Mouse (Mus musculus): ENCODE data around the gene Zdhhc19. TPM values are rescaled to one million over a fixed set of nuclear protein-coding genes. Genes with fewer than 3 reads are reported as not detected.

Gene Zdhhc19
- total and polyA plus RNA-seq, 3 experiments: not detected

DNA sequence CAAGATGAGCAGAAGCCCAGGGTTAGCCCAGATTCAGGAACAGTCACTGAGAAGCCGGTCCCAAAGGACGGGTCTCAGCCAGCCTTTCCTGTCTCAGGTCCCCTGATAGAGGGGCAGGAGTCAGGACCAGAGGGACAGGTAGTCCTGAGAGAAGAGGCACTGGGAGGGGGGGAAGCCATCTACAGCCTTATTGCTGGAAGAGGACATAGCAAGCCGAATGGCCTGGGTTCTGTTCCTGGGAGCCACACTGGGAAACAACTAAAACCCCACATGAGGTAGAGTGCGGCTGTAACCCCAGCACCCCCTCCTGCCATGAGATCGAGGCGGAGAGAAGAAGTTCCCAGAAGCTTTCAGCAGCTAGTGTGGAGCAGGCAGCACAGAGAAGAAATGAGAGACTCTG lies 17.9 kb downstream of the Zdhhc19 start:
- DNase-seq: no peak

DNA sequence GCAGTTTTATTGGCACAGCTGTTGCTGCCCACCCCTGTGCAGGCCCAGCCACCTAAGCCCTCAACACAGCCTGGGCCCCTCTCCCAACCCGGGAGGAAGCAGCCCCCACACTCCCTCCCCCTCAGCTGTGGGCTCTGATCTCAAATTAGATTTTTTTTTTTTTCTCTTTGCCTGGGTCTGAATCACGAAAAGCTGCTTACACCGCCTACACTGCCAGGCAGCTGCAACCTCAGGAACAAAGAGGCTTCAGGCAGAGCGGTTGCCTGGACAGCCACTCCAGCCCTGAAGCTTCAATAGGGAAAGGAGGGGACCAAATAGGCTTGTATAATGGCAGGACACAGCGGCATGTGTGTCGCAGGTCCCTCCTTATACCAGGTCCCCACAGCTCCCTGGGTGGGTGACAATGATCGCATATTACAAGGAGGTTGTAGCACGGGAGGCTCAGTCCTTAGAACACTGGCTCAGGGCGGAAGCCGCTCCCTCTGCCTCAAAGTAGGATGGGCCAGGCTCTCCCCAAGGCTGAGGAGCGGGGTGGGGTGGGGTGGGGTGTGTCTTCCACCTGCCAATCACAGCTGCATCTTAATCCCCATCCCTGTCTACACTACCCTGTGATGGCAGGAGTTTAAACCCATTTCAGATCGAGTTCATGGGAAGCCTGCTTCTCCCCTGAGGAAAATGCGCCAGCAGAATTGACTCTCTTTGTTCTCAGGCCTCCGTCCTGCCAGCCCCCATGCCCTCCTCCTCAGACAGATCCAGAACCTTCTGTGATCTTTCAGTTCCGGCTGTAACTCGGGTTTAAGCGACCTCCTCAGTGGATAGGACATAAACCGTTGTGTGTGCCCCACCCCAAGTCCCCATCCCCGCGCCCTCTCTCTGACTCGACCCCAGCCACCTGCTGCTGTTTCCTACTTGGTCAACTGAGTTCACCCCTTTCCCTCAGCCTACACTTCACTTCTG lies 20.2 kb downstream of the Zdhhc19 start:
- no peak for DNase-seq

DNA sequence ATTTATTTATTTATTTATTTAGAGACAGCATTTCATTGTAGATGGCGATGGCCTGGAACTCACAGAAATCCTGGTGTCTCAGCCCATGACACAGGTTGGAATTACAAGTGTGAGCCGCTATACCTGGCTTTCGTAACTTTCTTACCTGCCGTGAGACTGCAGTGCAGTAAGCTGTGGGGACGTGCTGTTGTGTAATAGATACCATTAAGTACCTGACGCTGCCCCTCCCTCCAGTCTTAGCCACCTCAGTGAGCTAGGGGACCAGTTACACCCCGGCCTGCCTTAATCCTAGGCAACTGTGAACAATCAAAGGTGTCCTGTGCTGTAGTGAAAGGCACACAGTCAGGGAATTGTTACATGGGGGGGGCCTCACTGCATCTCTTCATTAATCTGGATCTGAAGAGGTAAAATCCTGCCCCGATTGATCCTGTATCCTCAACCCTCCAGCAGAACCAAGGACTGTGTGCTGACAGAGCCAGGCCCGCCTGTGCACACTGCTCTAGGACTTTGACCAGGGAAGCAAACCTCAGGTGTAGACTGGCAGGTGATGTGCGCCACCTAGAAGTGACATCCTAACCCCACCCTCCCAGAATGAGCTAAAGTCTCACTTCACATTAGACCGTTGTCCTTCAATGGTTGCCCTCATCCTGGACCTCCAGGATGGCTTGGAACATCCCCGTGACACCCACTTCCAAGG lies 21.9 kb downstream of the Zdhhc19 start:
- DNase-seq: no peak

DNA sequence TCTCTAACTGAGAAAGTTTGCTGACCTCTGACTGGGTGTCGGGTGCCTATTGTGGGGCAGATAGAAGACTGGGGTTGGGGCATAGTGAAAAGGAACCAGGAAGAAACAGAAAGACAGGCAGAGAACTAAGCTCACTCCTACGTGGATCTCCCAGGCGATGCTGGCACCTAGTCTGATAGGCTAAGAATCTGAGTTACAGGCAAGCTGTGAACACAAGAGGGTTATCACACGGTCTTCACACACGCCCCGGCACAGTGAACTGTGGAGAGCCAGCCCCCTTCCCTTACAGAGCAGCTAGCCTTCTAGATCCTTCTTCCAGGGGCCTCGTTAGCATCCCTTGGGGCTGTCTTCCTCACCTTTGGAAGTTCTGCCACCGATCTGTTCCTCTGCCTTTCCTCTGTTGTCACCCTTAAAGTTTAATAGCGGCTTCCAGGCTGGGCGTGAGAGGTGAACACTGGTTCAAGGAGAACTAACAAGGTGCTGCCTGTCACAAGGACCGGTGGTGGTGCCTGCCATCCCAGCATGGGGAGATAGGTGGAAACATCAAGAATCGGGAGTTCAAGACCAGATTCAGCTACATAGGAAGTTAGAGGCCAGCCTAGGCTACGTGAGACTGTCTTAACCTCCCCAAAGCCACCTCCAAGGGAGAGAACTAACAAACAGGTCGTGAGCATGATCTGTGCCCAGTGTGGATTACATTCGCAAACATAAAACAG lies 23.7 kb downstream of the Zdhhc19 start:
- no peak for DNase-seq

DNA sequence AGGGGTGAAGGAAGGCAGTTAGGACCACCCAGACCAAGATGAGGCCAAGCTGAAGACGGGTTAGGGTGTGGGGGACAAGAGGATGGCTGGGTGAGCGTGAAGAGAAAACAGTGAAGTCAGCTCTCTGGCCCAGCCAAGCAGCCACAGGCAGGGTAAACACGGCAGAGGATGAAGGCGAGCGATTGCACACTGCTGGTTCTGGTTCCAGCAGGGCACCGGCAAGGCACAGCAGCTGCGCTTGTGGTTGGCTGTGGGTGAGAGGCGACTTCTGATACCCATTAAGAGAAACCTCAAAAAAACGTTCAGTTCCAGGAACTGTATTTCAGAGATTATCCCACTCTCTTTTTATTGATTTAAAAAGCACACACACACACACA lies 24.3 kb downstream of the Zdhhc19 start:
- DNase-seq: no peak

DNA sequence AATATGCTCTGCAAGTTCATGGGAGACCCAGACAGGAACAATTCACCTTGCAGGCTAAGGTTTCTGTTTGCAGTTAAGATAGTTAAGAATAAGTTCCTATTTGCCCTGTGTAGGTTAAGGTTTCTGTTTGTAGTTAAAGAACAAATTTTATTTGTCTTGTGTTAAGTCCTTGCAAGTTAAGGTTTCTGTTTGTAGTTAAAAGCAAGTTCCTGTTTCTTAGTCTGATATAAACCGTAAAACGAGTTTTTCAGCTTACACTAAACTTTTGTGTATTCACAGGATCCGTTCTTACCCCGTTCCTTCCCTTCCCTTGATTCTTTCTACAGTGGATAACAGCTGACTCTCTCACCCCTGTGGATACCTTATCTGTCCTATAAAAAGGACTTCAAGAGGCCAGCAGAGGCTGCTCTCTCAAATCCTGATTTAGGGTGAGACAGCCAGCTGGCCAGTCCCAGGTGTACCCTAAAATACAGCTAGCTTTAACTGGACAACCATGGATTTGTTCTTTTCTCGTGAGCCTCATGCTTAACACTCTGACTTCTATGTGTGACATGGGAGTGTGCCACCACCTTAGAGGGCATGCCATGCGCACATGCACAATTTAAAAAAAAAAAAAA lies 26.6 kb downstream of the Zdhhc19 start:
- no peak for DNase-seq

DNA sequence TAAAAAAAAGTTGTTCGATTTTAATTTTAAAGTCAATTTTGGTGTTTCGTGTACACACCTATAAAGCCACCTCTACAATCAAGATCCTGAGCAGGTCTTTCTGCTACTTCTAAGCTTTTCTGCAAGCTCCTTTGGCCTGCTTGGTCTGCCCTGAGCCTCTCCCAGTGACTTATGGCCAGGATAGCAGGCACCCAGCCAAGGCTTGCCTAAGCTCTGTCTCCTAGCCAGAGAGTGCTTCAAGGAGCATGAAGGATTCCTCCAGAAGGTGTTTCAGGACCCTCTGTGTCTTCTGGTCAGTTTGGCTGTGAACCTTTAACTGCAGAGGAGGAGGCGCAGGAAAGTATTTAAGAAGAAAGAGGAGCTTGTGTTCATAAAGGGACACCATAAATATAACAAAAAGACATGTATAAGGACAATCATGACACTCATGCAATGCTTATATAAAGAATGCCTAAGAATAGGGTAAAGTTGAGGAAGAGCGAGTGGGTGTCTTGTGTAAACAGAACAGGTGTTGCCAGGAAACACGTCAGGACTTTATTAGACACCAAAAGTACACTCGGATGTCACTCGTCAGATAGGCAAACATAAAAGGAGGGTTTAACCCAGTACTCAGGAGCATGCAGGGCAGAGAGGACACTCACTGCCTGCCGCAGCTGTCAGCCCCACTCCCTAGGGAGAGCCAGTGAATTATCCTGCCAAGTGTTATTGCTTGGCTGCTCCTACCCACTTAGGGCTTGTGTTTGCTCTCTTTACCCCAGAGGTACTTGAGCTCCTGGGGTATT lies 27.6 kb downstream of the Zdhhc19 start:
- DNase-seq: peak; percentile 90

DNA sequence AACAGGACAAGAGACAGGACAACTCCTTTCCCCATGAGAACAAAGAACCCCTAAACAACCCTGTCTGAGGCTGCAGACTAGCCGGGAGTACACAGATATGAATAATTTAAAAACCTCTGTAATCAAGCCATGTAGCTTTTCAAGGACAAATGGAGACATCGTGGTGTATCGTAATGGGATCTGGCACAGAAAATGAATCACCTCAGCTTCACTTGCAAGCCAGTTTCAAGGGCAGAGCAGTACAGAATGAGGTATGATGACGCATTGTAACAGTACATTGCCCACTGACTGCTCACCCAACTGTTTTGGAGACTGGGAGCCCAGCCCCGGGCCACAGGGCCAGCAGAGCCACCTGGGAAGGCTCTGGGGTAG lies 28.2 kb downstream of the Zdhhc19 start:
- peak; percentile 80 for DNase-seq

DNA sequence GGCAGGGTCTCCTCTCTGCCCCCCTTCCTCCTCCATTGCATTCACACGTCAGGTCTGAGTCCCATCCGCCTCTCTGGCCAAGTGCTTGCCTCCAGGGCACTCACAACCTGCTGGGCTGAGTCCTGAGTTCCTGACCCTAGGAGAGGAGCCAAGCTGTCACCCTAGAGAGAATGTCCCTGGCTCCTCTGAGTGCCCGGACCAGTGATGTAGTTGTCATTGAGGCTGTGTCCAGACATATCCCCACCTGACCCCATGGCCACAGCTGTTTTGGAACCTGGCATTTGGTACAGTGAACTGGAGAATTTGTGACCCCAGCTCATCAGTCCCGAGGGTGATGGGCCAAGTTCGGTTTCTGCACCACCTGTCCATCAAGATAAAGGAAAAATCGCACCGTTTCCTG lies 30.8 kb downstream of the Zdhhc19 start:
- DNase-seq: no peak

DNA sequence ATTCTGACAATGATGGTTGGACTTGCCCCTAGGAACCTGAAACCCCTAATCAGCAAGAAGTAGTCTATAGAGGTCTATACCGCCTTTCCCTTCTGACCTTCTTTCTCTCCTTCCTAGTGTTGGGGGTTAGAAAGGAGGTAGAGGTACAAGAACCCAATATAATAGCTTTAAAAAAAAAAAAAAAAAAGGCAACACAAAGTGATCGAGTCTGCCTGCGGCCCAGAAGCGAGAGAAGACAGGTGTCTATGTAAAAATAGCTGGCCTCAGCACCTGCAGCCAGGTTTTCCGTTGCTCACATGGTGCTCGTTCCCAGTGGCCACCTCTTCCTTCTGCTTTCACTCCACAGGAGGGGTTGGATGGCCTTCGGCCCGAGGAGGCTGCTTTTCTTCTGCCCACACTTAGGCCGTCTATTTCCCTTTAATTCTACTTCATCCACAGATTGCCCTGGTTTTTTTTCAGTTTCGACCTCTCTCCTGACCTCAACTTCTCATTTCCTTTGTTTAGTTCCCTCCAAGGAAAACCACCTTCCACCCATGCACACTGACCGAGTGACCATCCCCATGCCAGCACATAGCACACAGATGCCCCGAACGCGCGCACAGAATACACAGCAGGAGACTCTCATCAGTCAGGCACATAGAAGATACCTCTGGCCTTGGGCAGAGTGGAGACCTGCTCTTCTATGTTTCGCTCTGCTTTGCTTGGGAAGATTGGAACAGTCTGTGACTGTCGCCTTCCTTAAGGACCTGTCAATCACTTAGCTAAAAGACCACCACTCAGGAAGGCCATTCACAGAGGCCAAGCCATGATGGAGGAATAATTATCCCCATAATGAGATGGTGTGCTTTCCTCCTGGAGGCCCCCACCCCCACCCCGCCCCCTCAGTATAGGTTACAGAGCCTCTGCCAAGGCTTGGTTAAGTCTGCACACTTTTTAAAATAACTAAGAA lies 37.1 kb downstream of the Zdhhc19 start:
- no peak for DNase-seq

DNA sequence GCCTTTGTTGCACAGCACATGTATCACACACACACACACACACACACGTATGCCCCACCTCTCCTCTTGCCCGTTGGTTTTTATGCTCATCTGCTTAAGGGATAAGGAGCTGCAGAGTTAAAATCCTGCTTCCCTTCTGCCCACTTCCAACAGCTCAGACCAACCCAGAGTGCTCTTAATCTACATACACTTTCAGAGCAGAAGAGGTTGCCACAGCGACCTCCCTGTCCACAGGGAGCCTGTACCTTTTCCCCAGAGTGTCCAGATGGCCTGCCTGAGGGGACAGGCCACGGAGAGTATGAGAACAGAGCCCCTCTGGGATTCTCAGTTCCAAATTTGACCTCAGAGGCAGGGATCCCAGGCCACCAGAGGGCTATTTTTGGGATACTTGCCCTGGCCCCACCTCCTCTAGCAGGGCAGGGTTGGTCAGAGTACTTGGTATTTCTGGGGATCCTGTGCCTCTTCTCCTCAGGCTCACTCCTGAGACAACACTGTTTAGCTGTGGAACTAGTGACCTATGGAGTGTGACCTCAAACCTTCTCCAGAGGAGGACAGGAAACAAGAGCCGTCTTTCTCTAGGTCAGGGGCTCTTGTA lies 39.2 kb downstream of the Zdhhc19 start:
- DNase-seq: no peak

DNA sequence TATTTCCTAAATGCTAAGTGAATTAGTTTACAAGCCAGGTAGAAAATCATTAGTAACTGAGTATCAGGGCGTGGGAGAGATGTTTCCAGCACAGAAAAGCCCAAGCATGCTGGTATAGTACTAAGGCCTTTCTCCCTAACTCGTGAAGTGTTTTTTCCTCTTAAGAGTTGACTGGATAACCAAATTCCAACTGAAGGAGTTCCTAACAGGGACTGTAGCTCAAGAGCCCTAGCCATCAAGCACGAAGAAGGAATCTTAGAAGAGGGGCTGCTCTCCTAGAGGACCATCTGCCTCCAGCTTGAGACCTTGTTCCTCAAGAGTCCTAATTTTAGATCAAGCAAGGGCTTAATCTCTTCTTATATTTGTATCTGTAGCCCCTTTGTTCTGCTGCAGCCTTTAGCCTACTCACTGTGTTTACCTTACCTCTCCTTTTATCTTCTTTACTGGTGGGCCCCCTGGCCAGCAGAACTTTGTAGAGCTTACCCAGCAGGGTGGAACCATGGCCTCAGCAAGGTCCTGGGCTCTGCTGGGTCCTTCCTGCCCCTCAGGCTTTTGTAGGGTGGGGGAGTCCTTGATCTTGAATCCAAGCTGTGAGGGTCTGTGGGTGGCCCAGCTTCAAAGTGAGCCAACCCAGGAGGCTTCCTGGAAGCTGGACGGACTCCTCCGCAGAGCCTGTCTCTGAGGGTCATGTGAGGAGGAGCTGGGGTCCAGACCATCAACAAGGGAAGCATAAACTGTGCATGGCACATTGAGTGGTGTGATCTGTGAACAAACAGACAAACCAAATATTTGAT lies 42.0 kb downstream of the Zdhhc19 start:
- DNase-seq: no peak

DNA sequence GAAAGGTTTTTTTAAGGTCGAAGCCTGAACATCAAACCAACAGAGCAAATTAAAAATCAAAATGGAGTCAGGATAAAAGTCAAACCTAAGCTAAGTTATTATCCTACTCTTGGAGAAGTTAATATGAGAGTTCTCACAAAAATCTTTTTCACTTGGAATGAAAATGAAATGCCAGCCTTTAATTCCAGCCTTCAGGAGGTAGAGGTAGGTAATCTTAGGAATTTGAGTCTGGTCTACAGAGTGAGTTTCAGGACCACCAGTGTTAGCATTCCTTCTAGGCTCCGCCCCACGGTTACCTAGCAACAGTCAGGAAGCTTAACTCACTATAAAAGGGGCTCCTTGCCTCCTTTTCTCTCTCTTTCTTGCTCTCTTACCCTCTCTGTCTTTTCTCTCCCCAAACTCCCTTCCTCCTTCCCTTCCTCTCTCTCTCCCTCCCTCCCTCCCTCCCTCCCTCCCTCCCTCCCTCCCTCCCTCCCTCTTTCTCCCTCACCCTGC lies 42.7 kb downstream of the Zdhhc19 start:
- no peak for DNase-seq

DNA sequence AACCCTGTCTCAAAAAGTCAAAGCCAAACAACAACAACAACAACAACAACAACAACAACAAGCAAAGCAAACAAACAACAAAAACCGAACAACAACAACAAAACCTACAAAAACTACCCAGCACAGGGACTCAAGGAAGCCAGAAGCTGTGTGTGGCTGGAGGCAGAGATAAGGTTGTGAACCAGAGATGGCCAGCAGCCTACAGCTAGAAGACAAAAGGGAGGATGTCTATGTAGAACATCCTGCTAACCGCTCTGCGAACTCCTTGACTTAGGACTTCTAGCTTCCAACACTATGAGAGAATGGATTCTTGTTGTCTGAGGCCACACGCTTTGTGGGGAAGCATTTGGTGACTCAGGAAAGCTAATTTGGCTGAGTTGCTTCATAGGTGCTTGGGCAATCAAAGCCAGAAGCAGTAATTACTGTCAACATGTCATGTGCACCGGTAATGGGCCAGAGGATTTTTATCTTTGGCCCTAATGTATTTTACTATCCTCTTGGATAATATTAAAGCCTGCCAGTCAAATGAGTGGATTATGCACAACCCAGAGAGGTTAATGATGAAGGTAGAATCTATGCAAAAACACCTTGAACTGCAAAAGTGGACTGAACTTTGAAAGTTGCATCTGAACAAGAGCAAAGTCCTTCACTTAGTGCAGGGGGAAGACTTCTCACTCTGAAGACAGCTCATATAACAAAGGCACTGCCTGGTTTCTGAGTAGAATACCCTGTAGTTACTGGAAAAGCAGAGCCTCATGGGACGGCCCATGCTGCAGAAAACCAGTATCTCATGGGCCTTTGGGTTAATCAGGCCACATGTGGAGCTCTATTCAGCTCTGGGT lies 45.5 kb downstream of the Zdhhc19 start:
- peak; percentile 64 for DNase-seq

DNA sequence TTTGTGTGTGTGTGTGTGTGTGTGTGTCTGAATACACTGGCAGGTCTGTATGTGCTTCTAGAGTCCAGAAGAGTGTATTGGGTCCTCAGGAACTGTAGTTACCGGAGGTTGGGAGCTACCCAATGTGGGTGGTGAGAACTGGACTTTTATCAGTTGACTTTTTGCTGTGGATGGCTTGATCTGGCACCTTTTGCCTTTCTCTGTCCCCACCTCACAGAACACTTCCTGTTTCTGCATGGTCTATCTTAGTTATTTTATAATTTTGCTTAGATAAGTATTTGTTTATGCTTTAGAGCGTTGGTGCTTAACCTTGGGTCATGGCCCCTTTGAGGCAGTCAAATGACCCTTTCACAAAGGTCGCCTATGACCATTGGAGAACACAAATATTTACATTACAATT lies 47.4 kb downstream of the Zdhhc19 start:
- no peak for DNase-seq

DNA sequence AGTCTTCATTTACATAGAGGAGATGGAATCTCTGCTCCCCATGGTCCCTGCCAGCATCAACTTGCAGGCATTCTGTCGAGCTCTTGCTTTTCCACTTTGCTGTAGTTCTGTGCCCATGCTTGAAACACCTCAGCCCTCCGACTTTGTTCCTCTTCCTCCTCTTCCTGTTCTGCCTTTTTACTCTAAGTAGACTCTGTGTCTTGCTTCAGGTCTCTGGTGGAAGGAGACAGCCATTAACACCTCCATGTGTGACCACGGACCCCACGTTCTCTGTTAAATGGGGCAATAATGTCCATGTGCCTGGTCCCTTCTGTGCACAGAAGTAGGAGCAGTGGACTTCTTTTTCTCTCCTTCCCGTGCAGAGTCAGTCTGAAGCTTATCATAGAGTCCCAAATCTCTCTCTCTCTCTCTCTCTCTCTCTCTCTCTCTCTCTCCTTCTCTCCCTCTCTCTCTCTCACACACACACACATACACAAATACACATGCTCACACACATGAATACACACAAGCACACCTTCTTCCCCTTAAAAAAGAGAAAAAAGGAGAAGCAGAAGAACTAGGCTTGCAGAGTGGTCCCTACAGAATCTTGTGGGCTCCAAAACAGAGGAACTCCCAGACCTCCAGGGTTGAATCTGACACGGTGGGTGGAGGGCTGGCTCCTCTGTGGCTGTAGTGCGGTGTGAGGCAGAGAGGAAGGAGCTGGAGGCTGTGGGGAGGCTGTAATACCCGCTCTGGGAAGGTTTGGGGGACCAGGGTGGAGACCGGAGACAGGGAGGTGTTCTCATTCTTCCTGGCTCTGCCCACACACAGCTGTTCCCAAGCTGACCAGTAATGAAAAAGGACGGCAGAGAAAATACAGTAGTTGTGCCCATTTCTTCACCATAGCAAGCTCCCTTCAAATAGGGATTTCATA lies 51.3 kb downstream of the Zdhhc19 start:
- no peak for DNase-seq

DNA sequence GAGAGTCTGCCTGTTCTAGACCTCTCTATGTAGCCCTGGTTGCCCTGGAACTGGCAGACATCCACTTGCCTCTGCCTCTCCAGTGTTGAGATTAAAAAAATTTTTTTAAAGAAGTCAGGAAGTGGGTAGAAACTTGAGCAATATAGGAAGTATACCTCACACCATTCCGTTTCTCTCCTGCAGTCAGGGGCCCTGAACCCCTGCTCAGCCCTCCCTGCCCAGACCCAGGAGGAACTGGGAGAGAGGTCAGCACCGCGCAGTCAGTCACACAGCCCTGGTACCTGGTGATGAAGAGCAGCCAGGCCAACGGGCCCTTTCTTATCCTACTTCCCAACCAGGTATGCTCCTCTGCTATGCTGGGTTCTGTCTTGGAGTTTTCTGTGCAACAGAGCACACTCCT lies 54.0 kb downstream of the Zdhhc19 start:
- DNase-seq: no peak

All from adrenal gland, adult 2 months (tissue).